In genomic region chr1:128860094-128860493, GRCm38 (mm10) we compare ENCODE assay signal across 2 mouse cellular contexts.
TF ChIP-seq lines count a peak whose summit lies in the region.

No protein-coding gene starts in this region.

TF ChIP-seq in CH12.LX, 34 proteins besides CTCF, POLR2A, EP300 and RAD21 (continued from another document):
- TF ChIP-seq PAX5 (IDR thresholded peaks at IDR 0.05; ENCODE audit: low read length): no peak
- TF ChIP-seq E2F4 (IDR thresholded peaks at IDR 0.05; ENCODE audit: insufficient replicate concordance, low read depth, low read length): no peak
- TF ChIP-seq IRF4 (IDR thresholded peaks at IDR 0.05; ENCODE audit: low read depth, low read length): no peak
- no peak for TF ChIP-seq ETS1 (conservative IDR thresholded peaks at IDR 0.05; ENCODE audit: low read depth, low read length)
- no peak for TF ChIP-seq CHD1 (IDR thresholded peaks at IDR 0.05; ENCODE audit: low read depth, low read length)
- TF ChIP-seq GABPA (IDR thresholded peaks at IDR 0.05; ENCODE audit: insufficient replicate concordance, low read depth, low read length): no peak
- no peak for TF ChIP-seq UBTF (IDR thresholded peaks at IDR 0.05; ENCODE audit: low read depth, low read length)
- TF ChIP-seq MAZ (IDR thresholded peaks at IDR 0.05; ENCODE audit: low read depth, low read length): no peak
- no peak for TF ChIP-seq TBP (conservative IDR thresholded peaks at IDR 0.05; ENCODE audit: low read depth, low read length)
- TF ChIP-seq USF1 (IDR thresholded peaks at IDR 0.05; ENCODE audit: low read depth, low read length): no peak
- no peak for TF ChIP-seq POLR2AphosphoS2 (IDR thresholded peaks at IDR 0.05; ENCODE audit: low read depth, low read length)
- no peak for TF ChIP-seq MAFK (IDR thresholded peaks at IDR 0.05; ENCODE audit: insufficient replicate concordance, low read length)
- TF ChIP-seq HCFC1 (IDR thresholded peaks at IDR 0.05; ENCODE audit: low read depth, low read length): no peak
- no peak for TF ChIP-seq ELF1 (IDR thresholded peaks at IDR 0.05; ENCODE audit: low read depth, low read length)

TF ChIP-seq in ES-E14, 5 proteins besides CTCF, POLR2A, EP300 and RAD21:
- TF ChIP-seq ZC3H11A (IDR thresholded peaks at IDR 0.05; ENCODE audit: borderline replicate concordance, low read depth, low read length) (no peak), MAFK (IDR thresholded peaks at IDR 0.05; ENCODE audit: insufficient read depth, low read depth, low read length) (no peak), ZNF384 (IDR thresholded peaks at IDR 0.05; ENCODE audit: low read depth, low read length) (no peak), CHD2 (IDR thresholded peaks at IDR 0.05; ENCODE audit: low read depth, low read length) (no peak), HCFC1 (IDR thresholded peaks at IDR 0.05; ENCODE audit: borderline replicate concordance, insufficient read depth, low read length) (no peak)
